26 mouse cellular contexts compared by ENCODE assay signal in genomic region chr17:75503031-75503430, GRCm38 (mm10).
"Had no signal": no experiment of that assay in that cellular context is flagged by ENCODE, and none has a peak within 500 bp of the region (broad histone marks: within the 10 kb centered on the region; RNA-seq: fewer than 3 reads in every experiment).

No protein-coding gene starts in this region.

- H3K9ac ChIP-seq: heart, embryonic 12.5 days; hindbrain, embryonic 13.5 days; hindbrain, embryonic 15.5 days; kidney, embryonic 15.5 days; limb, embryonic 13.5 days; limb, embryonic 15.5 days; liver, embryonic 14.5 days had no signal

- H3K27ac ChIP-seq: heart, embryonic 10.5 days; hindbrain, embryonic 13.5 days; hindbrain, embryonic 15.5 days; hindbrain, postnatal 0 days; kidney, embryonic 15.5 days; kidney, postnatal 0 days; limb, embryonic 13.5 days; limb, embryonic 15.5 days; liver, embryonic 14.5 days had no signal

- H3K4me3 ChIP-seq: heart, embryonic 10.5 days; heart, embryonic 12.5 days; hindbrain, embryonic 13.5 days; hindbrain, embryonic 15.5 days; kidney, embryonic 15.5 days; limb, embryonic 13.5 days; limb, embryonic 15.5 days had no signal

- ATAC-seq: hindbrain, postnatal 0 days; intestine, embryonic 16.5 days had no signal

- H3K4me2 ChIP-seq: heart, embryonic 12.5 days; hindbrain, embryonic 13.5 days; hindbrain, embryonic 15.5 days; kidney, embryonic 15.5 days; limb, embryonic 13.5 days; limb, embryonic 15.5 days; liver, embryonic 11.5 days had no signal

- H3K36me3 ChIP-seq: heart, embryonic 10.5 days; heart, embryonic 12.5 days; hindbrain, embryonic 13.5 days; hindbrain, embryonic 15.5 days; kidney, embryonic 15.5 days; limb, embryonic 13.5 days; limb, embryonic 15.5 days had no signal

- DNase-seq: gastrocnemius, postnatal 10 days; gastrocnemius, postnatal 36 days; heart, adult 18-20 months; heart, postnatal 10 days; heart, postnatal 36 days; kidney, adult 11 months; kidney, adult 2 months; kidney, adult 9 months; kidney, postnatal 14 days; kidney, postnatal 36 days; layer of hippocampus, adult 9-11 months; layer of hippocampus, postnatal 36 days; left cerebral cortex, postnatal 4 days; lung, adult 18-20 months had no signal

- H3K27me3 ChIP-seq: heart, embryonic 12.5 days; hindbrain, embryonic 13.5 days; hindbrain, embryonic 15.5 days; kidney, embryonic 15.5 days; limb, embryonic 13.5 days; limb, embryonic 15.5 days had no signal

- H3K9me3 ChIP-seq: heart, embryonic 10.5 days; heart, embryonic 12.5 days; hindbrain, embryonic 13.5 days; hindbrain, embryonic 15.5 days; kidney, embryonic 15.5 days; limb, embryonic 13.5 days; limb, embryonic 15.5 days had no signal

- H3K4me1 ChIP-seq: heart, embryonic 10.5 days; hindbrain, embryonic 13.5 days; hindbrain, embryonic 15.5 days; kidney, embryonic 15.5 days; limb, embryonic 13.5 days had no signal
